Mouse (Mus musculus) macrophage (primary cell): Measurements from ENCODE around the gene Adamtsl4. TPM values are rescaled to one million over a fixed set of nuclear protein-coding genes. Genes with fewer than 3 reads are reported as not detected.

Source experiments
- H3K27ac ChIP-seq: fragments of 350-480 bp; formaldehyde crosslinking; 2 replicates; pipeline ENCODE4 v1.9.0; 2021
- H3K36me3 ChIP-seq: fragments of 350-480 bp; formaldehyde crosslinking; 2 replicates; pipeline ENCODE4 v1.9.0; 2021; ENCODE audit errors: inconsistent target
- H3K4me3 ChIP-seq: fragments of 350-480 bp; formaldehyde crosslinking; 2 replicates; pipeline ENCODE4 v1.9.0; 2021; ENCODE audit errors: inconsistent target
- H3K79me2 ChIP-seq: fragments of 350-480 bp; formaldehyde crosslinking; 2 replicates; pipeline ENCODE4 v1.9.0; 2021; ENCODE audit errors: inconsistent target
- WGBS: methylation state at CpG from one replicate; pipeline ENCODE4 v1.1.7; 2026; ENCODE audit warnings: inconsistent platforms; ENCODE audit not compliant: missing documents; 5-methylcytosine and 5-hydroxymethylcytosine counted together
- polyA plus RNA-seq: library from polyadenylated mRNA; stranded (reverse); fragments of 250-400 nt; gene quantifications from 3 replicates; pipeline ENCODE4 v1.2.4, GENCODE M21; 2018; ENCODE audit warnings: inconsistent platforms
- total RNA-seq, 78 experiments: library from RNA; depleted of rRNA; stranded (reverse); fragments of 250-400 nt; gene quantifications; 1 replicate in 9 of 78; 2 replicates in 24 of 78; 3 replicates in 43 of 78; 4 replicates in 2 of 78; pipeline ENCODE4 v1.2.4; 2018; ENCODE audit warnings: inconsistent platforms in 56 of 78

Gene Adamtsl4
- 1 to 10 TPM in 21 of 26 experiments, under 1 TPM in 5; 0.40 to 8.2 (median 3.2) TPM for total RNA-seq (2018; cell fraction: chromatin; rRNA removed)
- 1 to 10 TPM in 13 of 26 experiments, under 1 TPM in 13; 0.22 to 4.1 (median 1.2) TPM for total RNA-seq (2018; cell fraction: cytosol; rRNA removed)
- total RNA-seq (2018; cell fraction: nucleus; rRNA removed), result 1 to 10 TPM in 21 of 26 experiments, under 1 TPM in 5; 0.21 to 9.6 (median 2.3) TPM
- polyA plus RNA-seq, result 0.38 to 3.1 TPM (median 1.9 TPM) in 3 replicates

DNA sequence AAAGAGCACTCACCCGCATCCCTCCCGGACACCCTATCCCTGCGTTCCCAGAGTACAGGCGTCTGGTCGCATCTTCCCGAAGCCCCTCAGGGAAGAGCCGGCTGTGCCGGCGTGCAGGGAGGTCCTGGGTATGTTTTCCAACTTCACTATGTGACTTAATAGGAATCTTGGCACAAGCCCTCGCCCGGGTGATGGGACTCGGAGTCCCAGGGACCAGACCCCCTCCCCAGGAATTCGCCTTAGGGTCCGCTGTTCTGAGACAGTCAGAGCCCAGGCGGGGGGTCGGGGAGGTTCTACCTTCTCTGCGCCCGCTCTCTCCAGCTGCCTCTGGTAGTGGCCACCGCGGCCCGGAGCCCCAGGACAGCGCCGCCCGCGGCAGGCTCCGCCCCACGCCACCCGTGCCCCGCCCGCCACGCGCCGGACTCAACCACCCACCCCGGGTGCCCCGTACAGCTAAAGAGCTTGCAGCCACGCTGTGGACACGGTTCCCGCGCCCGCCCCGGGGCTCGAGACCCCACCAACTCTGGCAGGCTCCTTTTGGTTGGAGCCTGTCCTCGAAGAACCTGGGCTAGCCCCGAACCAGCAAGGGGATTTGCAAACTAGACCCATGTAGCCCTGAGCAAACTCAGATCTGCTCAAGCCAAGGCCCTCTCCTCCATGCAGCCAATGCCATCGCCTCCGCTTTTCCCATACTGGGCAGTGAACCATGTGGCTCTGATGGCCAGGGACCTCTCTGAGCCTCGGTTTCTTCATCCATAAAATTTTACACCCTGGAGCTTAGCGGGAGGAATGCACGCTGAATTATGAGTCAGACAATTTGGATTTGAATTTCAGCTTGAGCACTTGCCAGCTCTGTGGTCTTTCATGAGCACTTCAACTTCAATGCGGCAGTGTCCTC lies at the start of gene Adamtsl4:
TSS of gene Adamtsl4 (minus strand) at position 394 of the 898 bp plus-strand sequence.
- H3K4me3 ChIP-seq, result peak within 1 kb of the TSS; percentile 23; the same call in 1 of the 2 replicates
- no peaks in the 10 kb centered on the region for H3K36me3 ChIP-seq
- no peaks in the 10 kb centered on the region for H3K79me2 ChIP-seq
- H3K27ac ChIP-seq, result no peak within 1 kb of the TSS
- WGBS, result 18% methylated on average over 30 of the region's 50 CpGs

DNA sequence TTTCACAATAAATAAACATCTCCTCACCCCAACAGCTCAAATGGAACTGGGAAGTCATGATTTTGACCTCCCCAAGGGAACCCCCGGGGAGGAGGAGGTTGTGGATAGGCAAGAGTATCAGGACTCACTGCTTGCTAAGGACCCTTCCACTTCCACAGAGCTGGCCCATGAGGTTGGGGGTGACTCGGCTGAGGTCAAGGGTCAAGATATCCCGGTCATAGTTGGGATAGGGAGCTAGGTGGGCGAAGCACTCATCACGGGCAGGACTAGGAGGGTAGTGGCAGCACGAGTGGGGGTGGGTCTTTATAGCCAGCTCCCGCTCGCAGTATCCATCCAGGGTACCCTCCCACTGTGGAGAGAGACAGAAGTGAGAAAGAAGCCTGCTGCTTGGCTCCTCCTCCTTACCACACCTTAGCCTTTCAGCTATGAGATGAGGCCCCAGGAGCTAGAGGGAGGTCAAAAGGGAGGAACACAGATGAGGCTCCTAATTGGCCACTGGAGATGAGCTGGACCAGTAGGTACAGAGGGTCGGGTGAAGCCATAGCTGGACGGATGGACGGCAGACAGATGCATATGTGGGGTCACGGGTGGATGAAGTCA lies 47.5 kb upstream of the Adamtsl4 start:
- H3K36me3 ChIP-seq, result peaks cover 7% of the 10 kb centered on the region; the same call in 1 of the 2 replicates
- WGBS, result 91% methylated on average over 12 of the region's 12 CpGs
- H3K4me3 ChIP-seq, result no peak overlapping the region
- H3K79me2 ChIP-seq, result no peaks in the 10 kb centered on the region
- H3K27ac ChIP-seq, result no peak overlapping the region

DNA sequence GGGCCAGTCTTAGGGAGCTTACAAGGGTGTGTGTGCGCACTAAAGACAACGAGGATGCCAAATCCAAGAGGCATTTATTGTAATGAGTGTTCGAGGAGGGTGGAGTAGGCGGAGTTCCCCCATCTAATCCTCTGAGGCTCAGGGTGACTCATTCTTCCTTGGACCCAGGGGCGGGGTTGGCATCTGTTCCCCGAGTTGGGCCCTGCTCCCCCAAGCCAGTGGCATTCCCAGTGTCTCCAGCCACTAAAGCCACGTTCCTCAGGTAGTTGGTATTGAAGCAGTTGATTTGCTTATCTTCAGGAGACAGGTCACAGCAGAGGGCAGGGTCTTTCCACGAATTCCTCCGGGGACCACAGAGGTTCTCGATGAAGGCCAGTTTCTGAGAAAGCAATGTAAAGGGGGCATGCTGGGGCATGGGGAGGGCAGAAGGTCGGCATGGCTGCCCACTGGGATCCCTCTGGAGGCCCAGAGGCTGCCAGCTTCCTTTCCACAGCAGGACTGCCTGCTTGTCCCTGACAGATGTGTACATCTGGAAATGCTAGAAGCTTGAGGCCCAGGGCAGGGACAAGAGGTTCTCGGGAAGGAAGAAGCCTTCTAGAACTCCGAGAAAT lies 46.5 kb upstream of the Adamtsl4 start:
- Histone ChIP-seq H3K79me2 (no peaks in the 10 kb centered on the region), H3K36me3 (peaks cover 7% of the 10 kb centered on the region; the same call in 1 of the 2 replicates), H3K4me3 (no peak overlapping the region), H3K27ac (no peak overlapping the region)
- WGBS, result 80% methylated on average over 13 of the region's 13 CpGs

DNA sequence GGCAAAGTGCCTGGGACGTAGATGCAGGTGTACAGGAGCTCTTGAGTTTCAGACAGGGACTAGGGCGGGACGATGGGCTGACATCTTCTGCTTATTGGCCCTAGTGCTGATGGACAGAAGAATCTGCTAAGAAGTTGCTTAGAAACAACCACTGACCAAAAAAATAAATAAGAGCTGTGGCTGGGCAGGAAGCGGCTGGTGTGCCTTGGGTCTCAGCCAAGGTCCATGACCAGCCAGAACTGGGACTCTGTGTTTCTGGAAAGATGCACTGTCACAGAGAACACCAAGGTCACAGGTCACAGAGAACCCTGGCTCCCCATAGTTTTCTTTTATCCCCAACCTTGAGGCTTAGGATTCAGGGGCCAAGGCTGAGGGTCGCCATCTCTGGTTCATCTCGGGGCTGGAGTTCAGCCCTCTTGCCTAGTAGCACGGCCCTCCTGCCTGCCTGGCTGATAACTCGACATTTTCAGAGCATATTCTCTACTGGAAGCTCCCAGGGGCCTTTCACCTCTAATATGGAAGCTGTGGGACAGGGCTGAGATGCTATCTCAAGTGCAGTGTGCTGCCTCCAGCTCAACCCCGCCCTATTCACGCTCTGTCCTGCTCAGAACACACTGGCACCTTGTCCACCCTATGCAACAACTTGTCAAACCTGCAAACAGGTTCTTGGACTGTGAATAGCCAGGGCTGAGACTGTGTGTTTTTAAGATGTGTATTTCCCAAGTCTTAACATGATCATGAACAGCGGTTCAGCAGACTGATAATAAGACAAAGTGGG lies 45.2 kb upstream of the Adamtsl4 start:
- H3K79me2 ChIP-seq, result no peaks in the 10 kb centered on the region
- peaks cover 7% of the 10 kb centered on the region; the same call in 1 of the 2 replicates for H3K36me3 ChIP-seq
- H3K27ac ChIP-seq, result no peak overlapping the region
- WGBS, result 75% methylated on average over 11 of the region's 11 CpGs
- no peak overlapping the region for H3K4me3 ChIP-seq

DNA sequence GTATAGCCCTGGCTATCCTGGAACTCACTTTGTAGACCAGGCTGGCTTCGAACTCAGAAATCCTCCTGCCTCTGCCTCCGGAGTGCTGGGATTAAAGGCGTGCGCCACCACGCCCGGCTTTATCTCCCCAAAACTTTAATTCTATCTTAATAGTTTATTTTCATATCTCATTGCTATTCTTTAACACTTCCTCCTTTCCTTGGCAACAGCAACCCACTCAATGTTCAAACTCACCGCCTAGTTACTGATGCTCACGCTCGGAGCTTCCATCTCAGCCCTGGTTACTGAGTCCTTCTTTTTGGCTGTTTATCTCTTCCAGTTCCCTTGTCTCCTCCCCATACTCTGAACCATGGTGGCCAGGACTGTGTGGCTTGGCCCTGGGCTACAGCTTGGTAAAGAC lies 44.6 kb upstream of the Adamtsl4 start:
- 93% methylated on average over 9 of the region's 9 CpGs for WGBS
- Histone ChIP-seq H3K4me3 (no peak overlapping the region), H3K79me2 (no peaks in the 10 kb centered on the region), H3K36me3 (peaks cover 7% of the 10 kb centered on the region; the same call in 1 of the 2 replicates), H3K27ac (no peak overlapping the region)

DNA sequence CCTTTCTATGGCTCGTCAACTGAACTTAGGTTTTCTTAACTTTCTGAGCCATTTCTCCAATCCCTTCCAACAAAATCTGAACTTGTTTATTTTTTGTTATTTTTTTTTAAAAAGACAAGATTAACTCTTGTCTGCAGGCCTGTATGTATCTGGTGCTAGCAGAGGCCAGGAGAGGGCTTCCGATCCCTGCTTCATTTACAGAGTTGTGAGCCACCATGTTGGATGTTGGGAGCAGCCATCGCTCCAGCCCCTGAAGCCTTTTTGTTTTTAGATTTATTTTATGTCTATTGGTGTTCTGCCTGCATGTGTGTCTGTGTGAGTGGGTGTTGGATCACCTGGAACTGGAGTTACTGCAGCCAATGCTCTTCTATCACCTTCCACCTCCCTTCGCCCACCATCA lies 44.1 kb upstream of the Adamtsl4 start:
- H3K79me2 ChIP-seq, result no peaks in the 10 kb centered on the region
- WGBS, result 98% methylated on average over 4 of the region's 4 CpGs
- peaks cover 7% of the 10 kb centered on the region; the same call in 1 of the 2 replicates for H3K36me3 ChIP-seq

DNA sequence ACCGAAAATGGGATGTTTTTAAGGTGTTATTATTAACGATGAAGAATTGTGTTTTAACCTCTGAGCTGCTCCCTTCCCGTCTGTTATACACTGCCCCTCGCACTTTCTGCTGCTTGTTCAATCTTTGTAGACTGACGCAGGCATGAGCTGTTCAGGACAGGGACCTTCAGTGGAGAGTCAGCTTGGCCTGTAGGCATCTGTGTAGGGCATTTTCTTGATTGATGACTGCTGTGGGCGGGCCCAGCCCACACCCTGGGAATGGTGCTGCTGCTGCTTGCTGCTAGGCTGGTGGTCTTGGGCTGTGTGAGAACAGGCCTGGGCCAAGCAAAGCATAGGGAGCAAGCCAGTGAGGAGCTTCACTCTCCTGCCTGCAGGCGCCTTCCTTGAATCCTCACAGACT lies 42.7 kb upstream of the Adamtsl4 start:
- Histone ChIP-seq H3K79me2 (no peaks in the 10 kb centered on the region), H3K27ac (no peak overlapping the region), H3K4me3 (no peak overlapping the region), H3K36me3 (no peaks in the 10 kb centered on the region)
- WGBS, result 98% methylated on average over 7 of the region's 7 CpGs

More for the DNA sequence above, 44.1 kb upstream of the Adamtsl4 start:
- H3K27ac ChIP-seq, result no peak overlapping the region
- no peak overlapping the region for H3K4me3 ChIP-seq

DNA sequence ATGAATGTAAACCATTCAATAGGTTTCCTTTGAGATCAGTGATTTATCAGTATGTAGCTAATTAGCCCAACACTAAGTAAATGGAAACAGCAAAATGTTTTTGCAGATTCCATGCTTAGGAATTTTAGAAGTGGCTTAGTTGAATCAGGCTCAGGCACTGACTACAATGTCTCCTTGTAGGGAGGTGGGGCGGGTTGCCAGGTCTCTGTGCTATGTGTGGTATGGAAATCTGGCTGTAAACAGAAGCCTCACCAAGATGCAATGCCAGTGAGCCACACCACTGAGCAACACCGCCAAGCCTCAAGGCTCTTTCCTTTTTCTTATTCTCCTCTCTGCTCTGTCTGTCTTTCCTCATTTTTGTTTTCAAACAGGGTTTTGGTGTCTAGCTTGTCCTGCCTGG lies 41.2 kb upstream of the Adamtsl4 start:
- Histone ChIP-seq H3K79me2 (no peaks in the 10 kb centered on the region), H3K27ac (no peak overlapping the region), H3K4me3 (no peak overlapping the region), H3K36me3 (no peaks in the 10 kb centered on the region)
- WGBS, result 90% methylated on average over 2 of the region's 2 CpGs

DNA sequence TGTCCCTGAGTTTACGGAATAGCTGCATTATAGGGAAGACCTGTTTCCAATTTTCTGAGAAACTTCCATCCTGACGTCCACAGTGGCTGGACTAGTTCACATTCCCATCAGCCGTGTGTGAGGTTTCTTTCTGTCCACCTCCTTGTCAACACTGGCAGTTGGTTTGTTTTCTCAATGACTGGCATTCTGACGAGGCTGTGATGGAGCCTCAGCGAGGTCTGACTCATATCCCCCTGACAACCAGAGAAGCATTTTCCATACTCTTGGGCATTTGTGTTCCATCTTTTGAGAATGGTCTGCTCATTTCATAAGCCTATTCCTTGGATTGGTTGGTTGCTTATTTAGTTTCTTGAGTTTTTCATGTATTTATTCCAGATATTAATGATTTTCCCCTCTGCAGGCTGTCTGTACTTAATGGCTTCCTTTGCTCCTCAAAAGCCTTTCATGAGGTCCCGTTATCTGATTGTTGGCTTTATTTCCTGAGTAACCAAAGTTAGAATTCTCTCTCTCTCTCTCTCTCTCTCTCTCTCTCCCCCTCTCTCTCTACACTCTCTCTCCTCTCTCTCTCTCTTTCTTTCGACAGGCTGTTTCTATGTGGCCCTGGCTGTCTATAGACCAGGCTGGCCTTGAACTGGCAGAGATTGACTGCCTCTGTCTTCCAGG lies 39.1 kb upstream of the Adamtsl4 start:
- WGBS, result 80% methylated on average over 7 of the region's 7 CpGs
- H3K27ac ChIP-seq, result no peak overlapping the region
- H3K4me3 ChIP-seq, result no peak overlapping the region
- no peaks in the 10 kb centered on the region for H3K36me3 ChIP-seq
- H3K79me2 ChIP-seq, result no peaks in the 10 kb centered on the region

DNA sequence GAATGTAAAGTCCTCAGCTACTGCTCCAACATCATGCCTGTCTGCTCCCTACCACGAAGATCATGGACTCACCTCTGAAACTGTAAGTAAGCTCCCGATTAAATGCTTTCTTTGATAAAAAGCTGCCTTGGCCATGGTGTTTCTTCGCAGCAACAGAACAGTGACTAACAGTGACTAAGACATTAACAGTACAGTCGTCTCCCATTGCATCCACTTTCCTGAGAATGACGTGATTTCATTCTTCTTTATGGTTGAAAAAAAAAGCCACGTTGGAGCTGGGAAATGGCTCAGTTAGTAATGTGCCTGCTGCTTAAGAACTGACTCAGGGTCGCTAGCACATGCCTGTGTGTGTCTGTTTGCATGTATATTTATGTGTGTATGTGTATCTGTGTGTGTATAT lies 38.1 kb upstream of the Adamtsl4 start:
- no peak overlapping the region for H3K4me3 ChIP-seq
- no peak overlapping the region for H3K27ac ChIP-seq
- H3K79me2 ChIP-seq, result no peaks in the 10 kb centered on the region
- H3K36me3 ChIP-seq, result no peaks in the 10 kb centered on the region
- WGBS, result 89% methylated on average over 7 of the region's 7 CpGs

DNA sequence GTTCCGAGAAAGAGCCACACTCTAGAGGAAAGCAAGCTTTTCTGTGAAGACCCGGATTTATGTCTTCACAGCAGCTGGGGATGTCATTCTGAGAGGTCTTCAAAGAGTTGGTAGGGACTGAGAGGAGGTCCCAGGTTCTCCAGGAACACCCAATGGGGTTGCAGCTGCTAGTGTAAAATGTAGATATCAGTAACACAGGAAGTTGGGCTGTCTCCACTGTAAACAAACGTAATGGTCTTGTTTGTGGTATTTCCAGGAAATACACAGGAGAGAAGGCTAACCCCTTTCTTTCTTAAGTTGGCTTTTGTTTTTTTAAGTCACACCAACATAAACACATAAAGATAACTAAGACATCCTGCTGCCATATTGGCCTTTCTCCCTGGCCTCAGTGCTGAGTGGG lies 34.7 kb upstream of the Adamtsl4 start:
- no peaks in the 10 kb centered on the region for H3K79me2 ChIP-seq
- no peak overlapping the region for H3K27ac ChIP-seq
- no peak overlapping the region for H3K4me3 ChIP-seq
- H3K36me3 ChIP-seq, result no peaks in the 10 kb centered on the region
- WGBS, result 97% methylated on average over 3 of the region's 3 CpGs

DNA sequence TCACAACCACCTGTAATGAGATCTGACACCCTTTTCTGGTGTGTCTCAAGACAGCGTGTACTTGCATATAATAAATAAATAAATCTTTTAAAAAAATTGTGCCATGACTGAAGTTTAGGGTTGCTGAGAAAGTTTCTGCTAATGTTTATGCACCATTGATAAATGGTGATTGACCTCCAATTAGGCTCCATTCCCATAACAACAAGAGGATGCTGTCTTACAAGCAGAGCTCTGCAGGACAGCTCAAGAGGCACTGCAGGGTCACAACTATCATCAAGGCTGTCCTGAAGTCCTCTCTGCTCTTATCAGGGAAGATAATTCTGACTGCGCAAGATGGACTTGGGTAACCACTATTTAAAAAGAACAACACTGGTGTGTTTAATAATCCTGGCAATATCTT lies 30.4 kb upstream of the Adamtsl4 start:
- Histone ChIP-seq H3K4me3 (no peak overlapping the region), H3K36me3 (no peaks in the 10 kb centered on the region), H3K27ac (no peak overlapping the region), H3K79me2 (no peaks in the 10 kb centered on the region)
- WGBS, result 95% methylated on average over 2 of the region's 2 CpGs

DNA sequence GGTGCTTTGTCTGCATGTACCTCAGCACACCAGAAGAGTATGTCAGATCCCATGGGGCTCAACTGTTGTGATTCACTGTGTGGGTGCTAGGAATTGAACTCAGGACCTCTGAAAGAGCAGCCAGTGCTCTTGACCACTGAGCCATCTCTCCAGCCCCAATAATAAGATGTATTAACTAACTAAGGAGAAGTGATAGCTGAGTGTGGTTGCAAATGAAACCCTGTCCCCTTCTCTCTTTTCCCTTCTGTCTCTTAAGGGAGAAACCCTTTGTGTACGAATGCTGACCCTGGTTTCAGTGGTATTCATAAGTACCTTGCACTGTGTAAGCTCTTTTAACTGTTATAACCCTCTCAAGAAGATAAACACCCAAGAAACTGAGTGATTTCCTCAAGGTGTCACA lies 28.4 kb upstream of the Adamtsl4 start:
- H3K79me2 ChIP-seq, result no peaks in the 10 kb centered on the region
- 50% methylated on average over 1 of the region's 1 CpGs for WGBS
- H3K27ac ChIP-seq, result no peak overlapping the region
- H3K36me3 ChIP-seq, result no peaks in the 10 kb centered on the region
- no peak overlapping the region for H3K4me3 ChIP-seq

DNA sequence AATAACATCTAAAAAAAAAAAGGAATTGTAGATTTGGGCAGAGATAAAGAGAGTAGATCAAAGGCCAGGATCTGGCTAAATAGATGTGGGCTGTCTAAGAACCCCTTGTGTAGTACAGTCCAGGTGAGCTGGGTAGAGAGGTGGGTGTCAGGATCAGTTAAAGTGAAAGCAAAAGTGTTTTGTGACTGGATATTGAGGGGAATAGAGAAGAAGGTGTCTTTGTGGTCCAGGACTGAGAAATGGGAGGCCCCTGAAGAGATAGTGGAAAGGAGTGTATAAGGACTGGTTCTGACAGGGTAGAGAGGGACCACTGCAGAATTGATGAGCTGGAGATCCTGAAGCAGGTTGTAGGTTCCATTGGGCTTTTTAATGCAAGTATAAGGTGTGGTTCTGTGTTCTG lies 22.2 kb upstream of the Adamtsl4 start:
- no peak overlapping the region for H3K27ac ChIP-seq
- no peak overlapping the region for H3K4me3 ChIP-seq
- H3K36me3 ChIP-seq, result no peaks in the 10 kb centered on the region
- H3K79me2 ChIP-seq, result no peaks in the 10 kb centered on the region
